Mouse (Mus musculus): ENCODE measurements around the gene Henmt1. TPM values are rescaled to one million over a fixed set of nuclear protein-coding genes. Genes with fewer than 3 reads are reported as not detected.
A peak's percentile ranks its signal among the peaks of the same experiment; 100 is the strongest.

Henmt1 gene
- 0.56 and 1.3 TPM in 2 replicates for polyA plus RNA-seq (2016; fragmentation: Nextera tagmentation; extraction: Ambion mirVana)

GRCm38 (mm10) chr3:108939573-108939972 is at the start of gene Henmt1:
Gene Henmt1, plus strand, starts transcription at chr3:108939873.
- no peak within 1 kb of the TSS for H3K27ac ChIP-seq
- H3K27me3 ChIP-seq: no peaks in the 10 kb centered on the region
- H3K4me1 ChIP-seq: no peaks in the 10 kb centered on the region
- no peak within 1 kb of the TSS for H3K9ac ChIP-seq
- ATAC-seq (ENCODE audit: low FRiP score): no peak
- WGBS: 93% methylated on average over 5 of the region's 5 CpGs
- H3K4me2 ChIP-seq: peak within 1 kb of the TSS; percentile 54
- no peaks in the 10 kb centered on the region for H3K36me3 ChIP-seq (replicated peaks)
- no peaks in the 10 kb centered on the region for H3K9me3 ChIP-seq
- peak within 1 kb of the TSS; percentile 31 for H3K4me3 ChIP-seq (replicated peaks)

- Histone ChIP-seq H3K4me1 (peaks cover 14% of the 10 kb centered on the region), H3K27ac (no peak within 1 kb of the TSS), H3K4me2 (no peak within 1 kb of the TSS), H3K9ac (no peak within 1 kb of the TSS), H3K27me3 (no peaks in the 10 kb centered on the region), H3K9me3 (no peaks in the 10 kb centered on the region), H3K36me3 (replicated peaks) (no peaks in the 10 kb centered on the region), H3K4me3 (replicated peaks) (no peak within 1 kb of the TSS)
- 87% methylated on average over 1 of the region's 1 CpGs for WGBS
- ATAC-seq (ENCODE audit: low FRiP score): no peak
These were observed 49.8 kb upstream of the Henmt1 start, which contains the start of gene Fndc7 for GRCm38 (mm10) chr3:108889908-108890307. Gene Fndc7, minus strand, starts transcription at chr3:108890008.

GRCm38 (mm10) chr3:108892080-108892479 is 47.6 kb upstream of the Henmt1 start:
- Histone ChIP-seq H3K27ac (no peak overlapping the region), H3K9me3 (no peaks in the 10 kb centered on the region), H3K4me1 (peaks cover 3% of the 10 kb centered on the region; the same call in 1 of the 2 replicates), H3K36me3 (replicated peaks) (no peaks in the 10 kb centered on the region), H3K4me3 (replicated peaks) (no peak overlapping the region), H3K9ac (no peak overlapping the region), H3K4me2 (no peak overlapping the region), H3K27me3 (no peaks in the 10 kb centered on the region)
- WGBS: 88% methylated on average over 1 of the region's 1 CpGs
- ATAC-seq (ENCODE audit: low FRiP score): no peak

GRCm38 (mm10) chr3:108892914-108893313 is 46.8 kb upstream of the Henmt1 start:
- no peak overlapping the region for H3K9ac ChIP-seq
- no peak overlapping the region for H3K27ac ChIP-seq
- H3K4me2 ChIP-seq: no peak overlapping the region
- H3K4me1 ChIP-seq: no peaks in the 10 kb centered on the region
- H3K9me3 ChIP-seq: no peaks in the 10 kb centered on the region
- 81% methylated on average over 4 of the region's 4 CpGs for WGBS
- no peak for ATAC-seq (ENCODE audit: low FRiP score)
- H3K27me3 ChIP-seq: no peaks in the 10 kb centered on the region
- H3K4me3 ChIP-seq (replicated peaks): no peak overlapping the region
- H3K36me3 ChIP-seq (replicated peaks): no peaks in the 10 kb centered on the region

GRCm38 (mm10) chr3:108898640-108899039 is 41.0 kb upstream of the Henmt1 start:
- Histone ChIP-seq H3K4me1 (no peaks in the 10 kb centered on the region), H3K4me2 (no peak overlapping the region), H3K9me3 (no peaks in the 10 kb centered on the region), H3K27me3 (no peaks in the 10 kb centered on the region), H3K36me3 (replicated peaks) (peaks cover 35% of the 10 kb centered on the region), H3K4me3 (replicated peaks) (no peak overlapping the region), H3K27ac (no peak overlapping the region), H3K9ac (no peak overlapping the region)
- 97% methylated on average over 4 of the region's 4 CpGs for WGBS
- no peak for ATAC-seq (ENCODE audit: low FRiP score)

GRCm38 (mm10) chr3:108900147-108900546 is 39.5 kb upstream of the Henmt1 start:
- WGBS: 88% methylated on average over 3 of the region's 3 CpGs
- Histone ChIP-seq H3K4me1 (no peaks in the 10 kb centered on the region), H3K27me3 (no peaks in the 10 kb centered on the region), H3K27ac (no peak overlapping the region), H3K36me3 (replicated peaks) (peaks cover 50% of the 10 kb centered on the region), H3K9me3 (no peaks in the 10 kb centered on the region), H3K4me2 (no peak overlapping the region), H3K9ac (no peak overlapping the region), H3K4me3 (replicated peaks) (no peak overlapping the region)
- ATAC-seq (ENCODE audit: low FRiP score): no peak

- no peak overlapping the region for H3K4me2 ChIP-seq
- no peaks in the 10 kb centered on the region for H3K4me1 ChIP-seq
- H3K36me3 ChIP-seq (replicated peaks): peaks cover 55% of the 10 kb centered on the region
- WGBS: 85% methylated on average over 5 of the region's 5 CpGs
- H3K9ac ChIP-seq: no peak overlapping the region
- no peak overlapping the region for H3K4me3 ChIP-seq (replicated peaks)
- no peaks in the 10 kb centered on the region for H3K9me3 ChIP-seq
- H3K27ac ChIP-seq: no peak overlapping the region
- no peaks in the 10 kb centered on the region for H3K27me3 ChIP-seq
- no peak for ATAC-seq (ENCODE audit: low FRiP score)
These were observed 39.0 kb upstream of the Henmt1 start for GRCm38 (mm10) chr3:108900681-108901080.

GRCm38 (mm10) chr3:108902038-108902437 is 37.6 kb upstream of the Henmt1 start:
- no peak overlapping the region for H3K4me2 ChIP-seq
- no peak for ATAC-seq (ENCODE audit: low FRiP score)
- H3K36me3 ChIP-seq (replicated peaks): peaks cover 60% of the 10 kb centered on the region
- H3K4me1 ChIP-seq: no peaks in the 10 kb centered on the region
- no peak overlapping the region for H3K4me3 ChIP-seq (replicated peaks)
- H3K9me3 ChIP-seq: no peaks in the 10 kb centered on the region
- 47% methylated on average over 2 of the region's 2 CpGs for WGBS
- H3K9ac ChIP-seq: no peak overlapping the region
- no peak overlapping the region for H3K27ac ChIP-seq
- H3K27me3 ChIP-seq: no peaks in the 10 kb centered on the region

- Histone ChIP-seq H3K36me3 (replicated peaks) (peaks cover 67% of the 10 kb centered on the region), H3K27ac (no peak overlapping the region)
- WGBS: 91% methylated on average over 6 of the region's 6 CpGs
These were observed 36.7 kb upstream of the Henmt1 start for GRCm38 (mm10) chr3:108902934-108903333.

GRCm38 (mm10) chr3:108910303-108911080 is 29.2 kb upstream of the Henmt1 start:
- WGBS: under 1% methylated on average over 32 of the region's 32 CpGs
- Histone ChIP-seq H3K4me2 (peak overlapping the region; percentile 93), H3K36me3 (replicated peaks) (peaks cover 14% of the 10 kb centered on the region)

More at GRCm38 (mm10) chr3:108902934-108903333, 36.7 kb upstream of the Henmt1 start:
- Histone ChIP-seq H3K4me2 (no peak overlapping the region), H3K27me3 (no peaks in the 10 kb centered on the region), H3K9ac (no peak overlapping the region), H3K4me1 (no peaks in the 10 kb centered on the region), H3K9me3 (no peaks in the 10 kb centered on the region), H3K4me3 (replicated peaks) (no peak overlapping the region)
- no peak for ATAC-seq (ENCODE audit: low FRiP score)

GRCm38 (mm10) chr3:108911081-108911547 is 28.6 kb upstream of the Henmt1 start:
- peaks cover 19% of the 10 kb centered on the region for H3K4me1 ChIP-seq
- 1% methylated on average over 44 of the region's 44 CpGs for WGBS
- ATAC-seq (ENCODE audit: low FRiP score): peak; percentile 86
- H3K4me2 ChIP-seq: peak overlapping the region; percentile 93
- H3K9me3 ChIP-seq: no peaks in the 10 kb centered on the region
- peak overlapping the region; percentile 98 for H3K27ac ChIP-seq
- peak overlapping the region; percentile 99 for H3K4me3 ChIP-seq (replicated peaks)
- peak overlapping the region; percentile 92 for H3K9ac ChIP-seq
- peaks cover 9% of the 10 kb centered on the region for H3K36me3 ChIP-seq (replicated peaks)
- no peaks in the 10 kb centered on the region for H3K27me3 ChIP-seq

More at GRCm38 (mm10) chr3:108910303-108911080, 29.2 kb upstream of the Henmt1 start:
- Histone ChIP-seq H3K27me3 (no peaks in the 10 kb centered on the region), H3K4me3 (replicated peaks) (peak overlapping the region; percentile 99), H3K9ac (peak overlapping the region; percentile 92), H3K4me1 (peaks cover 19% of the 10 kb centered on the region), H3K27ac (peak overlapping the region; percentile 98), H3K9me3 (no peaks in the 10 kb centered on the region)
- no peak for ATAC-seq (ENCODE audit: low FRiP score)

GRCm38 (mm10) chr3:108911548-108912413 is 27.9 kb upstream of the Henmt1 start, which contains the start of gene Prpf38b:
Gene Prpf38b, minus strand, starts transcription at chr3:108911727.
- H3K4me2 ChIP-seq: peak within 1 kb of the TSS; percentile 93
- 2% methylated on average over 53 of the region's 53 CpGs for WGBS
- no peaks in the 10 kb centered on the region for H3K27me3 ChIP-seq
- peak; percentile 99 for ATAC-seq (ENCODE audit: low FRiP score)
- peak within 1 kb of the TSS; percentile 92 for H3K9ac ChIP-seq
- no peaks in the 10 kb centered on the region for H3K9me3 ChIP-seq
- peak within 1 kb of the TSS; percentile 98 for H3K27ac ChIP-seq
- H3K36me3 ChIP-seq (replicated peaks): peaks cover 9% of the 10 kb centered on the region
- peak within 1 kb of the TSS; percentile 99 for H3K4me3 ChIP-seq (replicated peaks)
- peaks cover 22% of the 10 kb centered on the region for H3K4me1 ChIP-seq

Data from forebrain, embryonic 12.5 days (tissue).